Mouse (Mus musculus) kidney, postnatal 0 days (tissue): ENCODE results near the gene Hmbs. TPM values are rescaled to one million over a fixed set of nuclear protein-coding genes. Genes with fewer than 3 reads are reported as not detected.
"Not testable (repeated sequence)": the region's sequence is repeated elsewhere in the genome, so short reads cannot be mapped to it uniquely, and the experiment has no call there.

Experiments
- ATAC-seq: fragments of 200-750 bp; cut with Nextera tagmentation; replicated peaks from 2 replicates; pipeline ENCODE4 v1.8.0; 2017; ENCODE audit warnings: low read depth, moderate number of reproducible peaks, moderate TSS enrichment, moderate library complexity; ENCODE audit not compliant: low FRiP score
- DNase-seq: peaks from one replicate; pipeline ENCODE4 v3.0.0-alpha.2; 2016; ENCODE audit warnings: low spot score
- H3K27ac ChIP-seq: fragments of 300-500 bp; sonication (generic); 2 replicates; pipeline ENCODE4 v1.5.1; 2014; ENCODE audit warnings: mild to moderate bottlenecking
- H3K27me3 ChIP-seq: fragments of 300-500 bp; sonication (generic); 2 replicates; pipeline ENCODE4 v1.6.1; 2014; ENCODE audit warnings: low read length, mixed read lengths; ENCODE audit not compliant: insufficient read depth
- H3K36me3 ChIP-seq: fragments of 300-500 bp; sonication (generic); 2 replicates; pipeline ENCODE4 v1.6.1; 2014; ENCODE audit warnings: low read length, mixed read lengths; ENCODE audit not compliant: insufficient read depth
- H3K4me1 ChIP-seq: fragments of 300-500 bp; sonication (generic); replicated peaks from 2 replicates; pipeline ENCODE4 v1.6.1; 2014; ENCODE audit warnings: antibody characterized with exemption, low read length, mixed read lengths; ENCODE audit not compliant: insufficient read depth
- H3K4me2 ChIP-seq: fragments of 300-500 bp; sonication (generic); 2 replicates; pipeline ENCODE4 v1.6.1; 2014; ENCODE audit warnings: mild to moderate bottlenecking, low read length, moderate library complexity, mixed read lengths
- H3K4me3 ChIP-seq: fragments of 300-500 bp; sonication (generic); replicated peaks from 2 replicates; pipeline ENCODE4 v1.5.1; 2014; ENCODE audit warnings: low read depth, low read length
- H3K9ac ChIP-seq: fragments of 300-500 bp; sonication (generic); 2 replicates; pipeline ENCODE4 v1.6.1; 2014; ENCODE audit warnings: low read depth, low read length
- H3K9me3 ChIP-seq: fragments of 300-500 bp; sonication (generic); replicated peaks from 2 replicates; pipeline ENCODE4 v1.6.1; 2016; ENCODE audit warnings: low read length, inconsistent platforms, mixed read lengths
- CTCF ChIP-seq: IDR thresholded peaks from 2 replicates; pipeline ENCODE4 v1.5.1; 2016; ENCODE audit warnings: antibody characterized with exemption, low read depth, mild to moderate bottlenecking, moderate library complexity
- WGBS: fragments of 180-500 bp; shearing (Covaris S2); extraction: QIAGEN DNeasy Blood & Tissue Kit; methylation state at CpG from one replicate; pipeline ENCODE4 v1.1.7; 2014; 5-methylcytosine and 5-hydroxymethylcytosine counted together
- polyA plus RNA-seq: library from polyadenylated mRNA; unstranded; fragments of >200 nt; fragmentation: Nextera tagmentation; extraction: Ambion mirVana; gene quantifications from 2 replicates; pipeline ENCODE4 v1.2.1, GENCODE M21; 2015

Hmbs gene
- polyA plus RNA-seq, 1 experiment from 2014 or later = 88.2 TPM

DNA sequence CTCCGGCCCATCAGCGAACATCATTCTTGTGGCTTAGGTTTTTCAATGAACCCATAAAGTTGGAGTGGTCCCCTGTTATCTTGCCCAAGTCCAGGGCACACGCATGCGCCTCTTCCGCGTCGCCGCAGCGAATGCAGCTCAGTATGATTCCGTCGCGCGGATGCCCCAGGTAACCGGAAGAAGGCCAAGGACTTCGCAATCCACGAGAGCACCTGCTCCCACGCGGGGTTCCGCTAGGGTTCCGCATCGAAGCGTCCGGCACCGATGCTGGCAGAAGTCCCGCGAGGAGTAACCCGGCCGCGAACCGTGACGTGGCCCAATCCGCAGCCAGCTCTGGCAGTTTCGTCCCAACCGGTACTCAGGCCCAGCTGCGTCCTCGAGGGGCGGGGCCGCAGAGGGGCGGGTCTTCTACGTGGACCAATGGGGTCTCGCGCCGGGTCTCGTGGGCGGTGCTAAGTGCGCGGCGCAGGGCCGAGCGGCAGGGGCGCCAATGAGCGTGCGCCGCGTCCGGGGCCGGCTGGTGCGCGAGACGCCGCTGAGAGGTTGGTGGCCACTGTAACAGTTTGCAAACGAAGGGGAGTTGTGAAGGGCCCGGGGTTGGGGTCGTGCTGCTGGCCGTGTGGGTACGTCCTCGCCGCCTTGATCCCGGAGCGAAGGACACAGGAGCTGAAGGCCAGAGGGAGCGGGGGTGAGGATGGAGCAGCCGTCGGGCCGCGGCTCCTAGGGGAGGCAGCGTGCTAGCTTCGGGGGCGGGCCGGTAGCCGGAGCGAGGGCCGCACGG is 35.2 kb upstream of the Hmbs start, which contains the start of gene Hyou1:
TSS of gene Hyou1 (plus strand) at position 437 of the 781 bp plus-strand sequence.
- Histone ChIP-seq H3K27ac (peak within 1 kb of the TSS; percentile 86), H3K9ac (peak within 1 kb of the TSS; percentile 81), H3K4me1 (peaks cover 6% of the 10 kb centered on the region; the same call in 1 of the 2 replicates), H3K4me2 (peak within 1 kb of the TSS; percentile 86), H3K9me3 (no peaks in the 10 kb centered on the region), H3K36me3 (peaks cover 30% of the 10 kb centered on the region), H3K27me3 (no peaks in the 10 kb centered on the region), H3K4me3 (peak within 1 kb of the TSS; percentile 64)
- TF ChIP-seq CTCF = peak; percentile 55
- DNase-seq (peak; percentile 98), ATAC-seq (peak; percentile 98)
- WGBS = under 1% methylated on average over 83 of the region's 83 CpGs

- DNase-seq (no peak), ATAC-seq (no peak)
- WGBS = 86% methylated on average over 5 of the region's 5 CpGs
- TF ChIP-seq CTCF = no peak
- peak overlapping the region; percentile 64 for H3K4me3 ChIP-seq
- peak overlapping the region; percentile 85 for H3K27ac ChIP-seq
- H3K9me3 ChIP-seq = no peaks in the 10 kb centered on the region
- no peaks in the 10 kb centered on the region for H3K27me3 ChIP-seq
- peak overlapping the region; percentile 67; the same call in 1 of the 2 replicates for H3K9ac ChIP-seq
- peaks cover 20% of the 10 kb centered on the region; the same call in 1 of the 2 replicates for H3K36me3 ChIP-seq
- peaks cover 6% of the 10 kb centered on the region; the same call in 1 of the 2 replicates for H3K4me1 ChIP-seq
- peak overlapping the region; percentile 74 for H3K4me2 ChIP-seq
Measured at GRCm38 (mm10) chr9:44378153-44378730, 34.2 kb upstream of the Hmbs start.

DNA sequence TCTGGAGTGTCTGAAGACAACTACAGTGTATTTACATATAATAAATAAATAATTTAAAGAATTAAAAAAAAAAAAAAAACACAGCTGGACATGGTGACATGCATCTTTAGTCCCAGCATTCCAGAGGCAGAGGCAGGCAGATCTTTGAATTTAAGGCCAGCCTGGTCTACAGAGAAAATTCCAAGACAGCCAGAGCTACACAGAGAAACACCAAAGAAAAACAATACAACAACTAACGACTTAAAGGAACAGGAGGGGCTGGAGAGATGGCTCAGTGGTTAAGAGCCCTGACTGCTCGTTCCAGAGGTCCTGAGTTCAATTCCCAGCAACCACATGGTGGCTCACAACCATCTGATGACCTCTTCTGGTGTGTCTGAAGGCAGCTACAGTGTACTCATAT is 33.3 kb upstream of the Hmbs start:
- not testable (repeated sequence) for H3K4me2 ChIP-seq, H3K27ac ChIP-seq, DNase-seq, H3K9me3 ChIP-seq, H3K9ac ChIP-seq, H3K27me3 ChIP-seq, ATAC-seq, H3K4me1 ChIP-seq, H3K4me3 ChIP-seq
- 85% methylated on average over 2 of the region's 2 CpGs for WGBS
- H3K36me3 ChIP-seq = peaks cover 11% of the 10 kb centered on the region; the same call in 1 of the 2 replicates

DNA sequence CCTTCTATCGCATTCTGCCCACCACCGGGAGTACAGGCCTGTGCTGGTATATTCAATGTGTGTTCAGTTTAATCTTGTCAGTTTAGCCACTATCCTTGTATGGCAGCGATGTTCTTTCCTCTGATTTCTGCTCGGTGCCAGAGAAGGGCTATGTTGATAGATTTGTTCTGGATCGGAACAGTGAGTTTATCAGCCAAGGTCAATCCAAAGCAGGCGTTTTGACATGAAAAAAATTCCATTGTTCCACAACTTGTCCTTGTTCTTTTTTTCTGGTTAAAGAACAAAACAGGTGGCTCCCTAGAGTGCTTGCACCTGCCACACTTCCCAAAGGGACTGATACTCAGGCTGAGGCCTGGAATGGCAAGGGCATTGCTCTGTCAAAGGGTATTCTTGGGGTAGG is 32.1 kb upstream of the Hmbs start:
- ATAC-seq = no peak
- WGBS = 89% methylated on average over 6 of the region's 6 CpGs

GRCm38 (mm10) chr9:44373386-44373785 is 29.4 kb upstream of the Hmbs start:
- H3K4me2 ChIP-seq = no peak overlapping the region
- no peaks in the 10 kb centered on the region for H3K9me3 ChIP-seq
- H3K27me3 ChIP-seq = no peaks in the 10 kb centered on the region
- no peak overlapping the region for H3K4me3 ChIP-seq
- no peak for ATAC-seq
- no peak for DNase-seq
- H3K36me3 ChIP-seq = no peaks in the 10 kb centered on the region
- no peak for TF ChIP-seq CTCF
- H3K4me1 ChIP-seq = no peaks in the 10 kb centered on the region; the same call in 1 of the 2 replicates
- H3K9ac ChIP-seq = no peak overlapping the region
- no peak overlapping the region for H3K27ac ChIP-seq

More for the DNA sequence above, 32.1 kb upstream of the Hmbs start:
- Histone ChIP-seq H3K9me3 (no peaks in the 10 kb centered on the region), H3K27me3 (no peaks in the 10 kb centered on the region), H3K4me2 (no peak overlapping the region), H3K4me3 (no peak overlapping the region), H3K36me3 (no peaks in the 10 kb centered on the region), H3K9ac (no peak overlapping the region), H3K27ac (no peak overlapping the region), H3K4me1 (peaks cover 6% of the 10 kb centered on the region; the same call in 1 of the 2 replicates)
- no peak for DNase-seq
- no peak for TF ChIP-seq CTCF

DNA sequence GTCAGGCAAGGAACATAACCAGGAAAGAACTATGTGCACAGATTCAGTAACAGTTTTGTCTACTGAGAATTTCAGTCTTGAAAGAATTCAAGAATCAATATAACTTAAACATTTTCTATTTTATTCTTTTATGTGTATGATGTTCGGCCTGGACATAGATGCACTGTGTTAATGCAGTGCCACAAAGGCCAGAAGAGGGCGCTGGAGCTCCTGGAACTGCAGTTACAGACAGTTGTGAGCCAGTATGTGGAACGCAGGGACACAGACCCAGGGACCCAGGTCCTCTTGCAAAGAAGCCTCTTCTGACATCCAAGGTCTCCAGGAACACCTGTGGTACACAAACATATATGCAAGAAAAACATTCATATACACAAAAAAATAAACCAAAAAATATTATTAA is 20.5 kb upstream of the Hmbs start:
- Histone ChIP-seq H3K4me2 (no peak overlapping the region), H3K27ac (no peak overlapping the region), H3K9me3 (no peaks in the 10 kb centered on the region), H3K4me1 (0 out of 2 replicates have a peak, but pooled peaks cover 7% of the 10 kb centered on the region), H3K36me3 (no peaks in the 10 kb centered on the region), H3K4me3 (no peak overlapping the region), H3K9ac (no peak overlapping the region), H3K27me3 (no peaks in the 10 kb centered on the region)
- TF ChIP-seq CTCF = peak; percentile 49
- 70% methylated on average over 3 of the region's 3 CpGs for WGBS
- DNase-seq (no peak), ATAC-seq (no peak)

- H3K9me3 ChIP-seq, H3K4me1 ChIP-seq, H3K27me3 ChIP-seq, H3K9ac ChIP-seq, DNase-seq, ATAC-seq: not testable (repeated sequence)
- 45% methylated on average over 4 of the region's 4 CpGs for WGBS
- peaks cover 14% of the 10 kb centered on the region for H3K36me3 ChIP-seq
- H3K4me2 ChIP-seq = peak overlapping the region; percentile 90
- peak overlapping the region; percentile 76; the same call in 1 of the 2 replicates for H3K27ac ChIP-seq
- peak overlapping the region; percentile 92 for H3K4me3 ChIP-seq
Measured at GRCm38 (mm10) chr9:44361931-44362330, 17.9 kb upstream of the Hmbs start.
